Mouse (Mus musculus) heart, embryonic 12.5 days (tissue): Measurements from ENCODE around the gene Ptpa. TPM values are rescaled to one million over a fixed set of nuclear protein-coding genes. Genes with fewer than 3 reads are reported as not detected.
"Not testable (repeated sequence)": the region's sequence is repeated elsewhere in the genome, so short reads cannot be mapped to it uniquely, and the experiment has no call there.

Experiments used
- ATAC-seq: fragments of 200-750 bp; cut with Nextera tagmentation; 2 replicates; pipeline ENCODE4 v1.8.0; 2017; ENCODE audit warnings: moderate TSS enrichment, moderate library complexity; ENCODE audit not compliant: insufficient number of reproducible peaks, low FRiP score
- H3K27ac ChIP-seq: fragments of 300-500 bp; sonication (generic); 2 replicates; pipeline ENCODE4 v1.5.1; 2016; ENCODE audit warnings: mild to moderate bottlenecking, moderate library complexity; ENCODE audit not compliant: poor library complexity, severe bottlenecking
- H3K27me3 ChIP-seq: fragments of 300-500 bp; sonication (generic); replicated peaks from 2 replicates; pipeline ENCODE4 v1.6.1; 2016; ENCODE audit warnings: mild to moderate bottlenecking, moderate library complexity
- H3K36me3 ChIP-seq: fragments of 300-500 bp; sonication (generic); 2 replicates; pipeline ENCODE4 v1.6.1; 2016; ENCODE audit warnings: mild to moderate bottlenecking, moderate library complexity
- H3K4me1 ChIP-seq: fragments of 300-500 bp; sonication (generic); replicated peaks from 2 replicates; pipeline ENCODE4 v1.6.1; 2016; ENCODE audit warnings: mild to moderate bottlenecking
- H3K4me2 ChIP-seq: fragments of 300-500 bp; sonication (generic); 2 replicates; pipeline ENCODE4 v1.6.1; 2016; ENCODE audit warnings: mild to moderate bottlenecking, moderate library complexity
- H3K4me3 ChIP-seq: fragments of 300-500 bp; sonication (generic); 2 replicates; pipeline ENCODE4 v1.5.1; 2016; ENCODE audit warnings: mild to moderate bottlenecking
- H3K9ac ChIP-seq: fragments of 300-500 bp; sonication (generic); 2 replicates; pipeline ENCODE4 v1.6.1; 2016; ENCODE audit warnings: mild to moderate bottlenecking, moderate library complexity
- H3K9me3 ChIP-seq: fragments of 300-500 bp; sonication (generic); replicated peaks from 2 replicates; pipeline ENCODE4 v1.6.1; 2016; ENCODE audit warnings: mild to moderate bottlenecking, moderate library complexity
- WGBS: fragments of 180-500 bp; shearing (Covaris S2); methylation state at CpG from one replicate; pipeline ENCODE4 v1.1.7; 2016; 5-methylcytosine and 5-hydroxymethylcytosine counted together
- polyA plus RNA-seq: library from polyadenylated mRNA; unstranded; fragments of >200 nt; fragmentation: Nextera tagmentation; extraction: Ambion mirVana; gene quantifications from 2 replicates; pipeline ENCODE4 v1.2.1, GENCODE M21; 2016

Ptpa gene
- polyA plus RNA-seq, 1 experiment from 2014 or later, result 107 TPM

DNA sequence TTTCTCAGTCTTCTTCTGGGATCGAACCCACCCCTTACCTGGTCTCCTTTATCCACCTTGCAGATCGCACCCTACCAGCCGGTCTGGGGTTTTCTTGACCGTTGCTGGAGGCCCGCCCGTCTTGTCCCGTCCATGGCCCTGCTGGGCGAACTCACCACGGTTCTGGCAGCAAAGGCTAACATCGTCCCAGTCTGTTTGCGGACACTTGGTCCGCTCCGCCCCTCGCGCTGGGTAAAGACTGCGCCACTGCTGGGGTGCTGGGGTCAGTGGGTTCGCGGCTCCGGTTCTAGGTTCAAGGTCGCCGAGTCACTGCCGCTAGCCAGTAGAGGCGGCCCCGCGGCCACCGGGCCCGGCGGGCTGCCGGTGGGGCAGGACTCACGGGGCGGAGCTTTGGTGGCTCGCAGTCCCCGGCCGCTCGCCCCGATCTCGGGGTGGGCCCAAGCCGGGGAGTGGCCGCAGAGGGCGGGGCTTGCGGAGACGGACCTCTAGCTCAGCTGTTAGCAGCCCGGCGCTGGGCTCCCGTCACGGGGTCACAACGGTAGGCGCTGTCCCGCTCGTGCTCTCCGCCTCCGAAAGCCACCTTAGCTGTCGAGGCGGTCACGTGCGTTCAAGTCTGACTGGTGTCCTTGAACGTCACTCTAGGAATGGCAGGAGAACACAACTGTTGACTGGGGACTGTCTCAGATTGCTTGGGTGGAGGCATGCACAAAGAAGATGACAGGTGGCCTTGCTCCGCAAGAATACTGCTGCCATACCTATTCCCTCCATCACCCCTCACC lies 493 bp upstream of the Ptpa start, which contains the start of gene Crat:
Gene Crat, minus strand, starts transcription at position 657 of the 779 bp plus-strand sequence.
- H3K27ac ChIP-seq, result peak within 1 kb of the TSS; percentile 96
- peak within 1 kb of the TSS; percentile 74 for H3K4me2 ChIP-seq
- 1% methylated on average over 58 of the region's 58 CpGs for WGBS
- H3K4me3 ChIP-seq, result peak within 1 kb of the TSS; percentile 89
- H3K9ac ChIP-seq, result peak within 1 kb of the TSS; percentile 94
- H3K9me3 ChIP-seq, result no peaks in the 10 kb centered on the region
- ATAC-seq, result peak; percentile 95
- no peaks in the 10 kb centered on the region for H3K27me3 ChIP-seq
- H3K36me3 ChIP-seq, result peaks cover 17% of the 10 kb centered on the region
- peaks cover 43% of the 10 kb centered on the region for H3K4me1 ChIP-seq

DNA sequence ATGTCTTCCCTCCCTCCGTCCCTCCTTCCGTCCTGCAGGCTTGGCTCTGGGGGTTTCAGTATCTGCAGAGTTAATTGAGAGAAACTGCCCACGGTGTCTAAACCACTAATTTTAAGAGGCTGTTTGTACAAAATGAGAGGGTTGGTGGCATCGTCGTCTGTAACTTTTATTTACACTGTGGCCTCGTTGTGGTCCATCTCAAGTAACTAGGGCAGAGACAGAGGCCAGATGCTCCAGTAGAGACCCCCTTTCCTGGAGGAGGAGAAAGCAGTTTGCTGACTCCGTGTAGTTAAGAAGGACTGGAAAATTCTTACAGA lies 768 bp downstream of the Ptpa start:
- Histone ChIP-seq H3K36me3 (peaks cover 11% of the 10 kb centered on the region), H3K27me3 (no peaks in the 10 kb centered on the region), H3K9me3 (no peaks in the 10 kb centered on the region), H3K4me2 (peak overlapping the region; percentile 74), H3K4me1 (peaks cover 44% of the 10 kb centered on the region), H3K27ac (peak overlapping the region; percentile 96), H3K9ac (peak overlapping the region; percentile 94), H3K4me3 (peak overlapping the region; percentile 89)
- WGBS, result under 1% methylated on average over 7 of the region's 7 CpGs
- no peak for ATAC-seq

- not testable (repeated sequence) for H3K27ac ChIP-seq, H3K9ac ChIP-seq, H3K4me3 ChIP-seq, H3K9me3 ChIP-seq, H3K27me3 ChIP-seq, ATAC-seq, H3K36me3 ChIP-seq
- Histone ChIP-seq H3K4me2 (peak overlapping the region; percentile 74), H3K4me1 (peaks cover 44% of the 10 kb centered on the region)
- WGBS, result 71% methylated on average over 6 of the region's 6 CpGs
Measured at GRCm38 (mm10) chr2:30417154-30417553, 1.3 kb downstream of the Ptpa start.

- no peak overlapping the region for H3K27ac ChIP-seq
- WGBS, result 70% methylated on average over 5 of the region's 5 CpGs
- H3K36me3 ChIP-seq, result peaks cover 3% of the 10 kb centered on the region
- ATAC-seq, result no peak
- no peaks in the 10 kb centered on the region for H3K9me3 ChIP-seq
- peak overlapping the region; percentile 49 for H3K4me2 ChIP-seq
- peak overlapping the region; percentile 63 for H3K9ac ChIP-seq
- no peaks in the 10 kb centered on the region for H3K27me3 ChIP-seq
- H3K4me3 ChIP-seq, result no peak overlapping the region
- H3K4me1 ChIP-seq, result peaks cover 44% of the 10 kb centered on the region
Measured at GRCm38 (mm10) chr2:30417595-30418165, 1.8 kb downstream of the Ptpa start.

GRCm38 (mm10) chr2:30418259-30418658 lies 2.4 kb downstream of the Ptpa start:
- H3K9ac ChIP-seq, result peak overlapping the region; percentile 63

DNA sequence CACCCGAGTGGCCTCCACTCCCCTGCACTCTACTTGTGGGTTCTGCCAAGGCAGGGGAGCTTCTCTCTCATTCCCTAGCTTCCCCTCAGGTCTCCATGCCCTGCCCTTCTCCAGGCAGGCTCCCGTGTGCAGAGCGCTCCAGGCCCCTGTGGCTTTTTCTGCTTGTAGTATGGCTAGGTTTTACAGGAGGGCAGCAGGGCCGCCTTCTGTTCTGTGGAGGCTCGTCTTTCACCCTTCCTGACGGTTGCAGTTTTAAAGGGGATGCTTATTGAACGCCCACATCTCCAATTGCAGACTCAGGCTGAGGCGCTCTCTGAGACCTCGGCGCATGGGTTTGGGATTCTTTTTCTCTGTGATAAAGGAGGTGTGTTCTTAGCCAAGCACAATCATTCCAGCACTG lies 3.3 kb downstream of the Ptpa start:
- H3K9ac ChIP-seq, result peak overlapping the region; percentile 63
- no peaks in the 10 kb centered on the region for H3K9me3 ChIP-seq
- H3K4me3 ChIP-seq, result peak overlapping the region; percentile 9; the same call in 1 of the 2 replicates
- peaks cover 3% of the 10 kb centered on the region; the same call in 1 of the 2 replicates for H3K36me3 ChIP-seq
- ATAC-seq, result no peak
- peak overlapping the region; percentile 80 for H3K27ac ChIP-seq
- H3K4me1 ChIP-seq, result peaks cover 37% of the 10 kb centered on the region
- no peaks in the 10 kb centered on the region for H3K27me3 ChIP-seq
- 29% methylated on average over 10 of the region's 10 CpGs for WGBS
- peak overlapping the region; percentile 49 for H3K4me2 ChIP-seq

More at GRCm38 (mm10) chr2:30418259-30418658, 2.4 kb downstream of the Ptpa start:
- 71% methylated on average over 6 of the region's 6 CpGs for WGBS
- Histone ChIP-seq H3K36me3 (peaks cover 3% of the 10 kb centered on the region; the same call in 1 of the 2 replicates), H3K4me1 (peaks cover 44% of the 10 kb centered on the region), H3K27ac (no peak overlapping the region), H3K4me2 (peak overlapping the region; percentile 49), H3K27me3 (no peaks in the 10 kb centered on the region), H3K9me3 (no peaks in the 10 kb centered on the region), H3K4me3 (peak overlapping the region; percentile 12; the same call in 1 of the 2 replicates)
- no peak for ATAC-seq

DNA sequence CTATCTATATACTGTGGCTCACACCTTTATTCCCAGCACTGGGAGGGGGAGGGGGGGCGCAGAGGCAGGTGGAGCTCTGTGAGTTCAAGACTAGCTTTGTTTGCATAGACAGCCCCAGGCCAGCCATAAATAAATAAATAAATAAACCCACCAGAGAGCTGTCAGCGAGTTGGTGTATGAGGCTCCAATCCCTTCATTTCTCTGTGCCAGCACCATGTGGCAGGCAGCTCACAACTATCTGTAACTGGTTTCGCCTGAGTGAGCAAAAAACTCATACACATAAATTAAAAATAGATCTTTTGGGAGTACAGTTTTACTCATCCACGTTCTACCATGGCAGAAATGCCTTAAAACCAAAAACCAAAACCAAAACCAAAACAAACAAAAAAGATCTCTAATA lies 5.6 kb downstream of the Ptpa start:
- WGBS, result 88% methylated on average over 4 of the region's 4 CpGs
- ATAC-seq, result no peak

GRCm38 (mm10) chr2:30429156-30429555 lies 13.3 kb downstream of the Ptpa start:
- no peak overlapping the region for H3K27ac ChIP-seq
- no peak for ATAC-seq
- no peaks in the 10 kb centered on the region for H3K4me1 ChIP-seq
- H3K9ac ChIP-seq, result no peak overlapping the region
- H3K9me3 ChIP-seq, result no peaks in the 10 kb centered on the region
- no peak overlapping the region for H3K4me3 ChIP-seq
- no peak overlapping the region for H3K4me2 ChIP-seq
- no peaks in the 10 kb centered on the region for H3K27me3 ChIP-seq
- H3K36me3 ChIP-seq, result peaks cover 84% of the 10 kb centered on the region

More for the DNA sequence above, 5.6 kb downstream of the Ptpa start:
- H3K4me2 ChIP-seq, result no peak overlapping the region
- no peak overlapping the region for H3K27ac ChIP-seq
- H3K9me3 ChIP-seq, result no peaks in the 10 kb centered on the region
- H3K4me3 ChIP-seq, result no peak overlapping the region
- H3K36me3 ChIP-seq, result peaks cover 10% of the 10 kb centered on the region
- no peak overlapping the region for H3K9ac ChIP-seq
- peaks cover 29% of the 10 kb centered on the region for H3K4me1 ChIP-seq
- no peaks in the 10 kb centered on the region for H3K27me3 ChIP-seq

DNA sequence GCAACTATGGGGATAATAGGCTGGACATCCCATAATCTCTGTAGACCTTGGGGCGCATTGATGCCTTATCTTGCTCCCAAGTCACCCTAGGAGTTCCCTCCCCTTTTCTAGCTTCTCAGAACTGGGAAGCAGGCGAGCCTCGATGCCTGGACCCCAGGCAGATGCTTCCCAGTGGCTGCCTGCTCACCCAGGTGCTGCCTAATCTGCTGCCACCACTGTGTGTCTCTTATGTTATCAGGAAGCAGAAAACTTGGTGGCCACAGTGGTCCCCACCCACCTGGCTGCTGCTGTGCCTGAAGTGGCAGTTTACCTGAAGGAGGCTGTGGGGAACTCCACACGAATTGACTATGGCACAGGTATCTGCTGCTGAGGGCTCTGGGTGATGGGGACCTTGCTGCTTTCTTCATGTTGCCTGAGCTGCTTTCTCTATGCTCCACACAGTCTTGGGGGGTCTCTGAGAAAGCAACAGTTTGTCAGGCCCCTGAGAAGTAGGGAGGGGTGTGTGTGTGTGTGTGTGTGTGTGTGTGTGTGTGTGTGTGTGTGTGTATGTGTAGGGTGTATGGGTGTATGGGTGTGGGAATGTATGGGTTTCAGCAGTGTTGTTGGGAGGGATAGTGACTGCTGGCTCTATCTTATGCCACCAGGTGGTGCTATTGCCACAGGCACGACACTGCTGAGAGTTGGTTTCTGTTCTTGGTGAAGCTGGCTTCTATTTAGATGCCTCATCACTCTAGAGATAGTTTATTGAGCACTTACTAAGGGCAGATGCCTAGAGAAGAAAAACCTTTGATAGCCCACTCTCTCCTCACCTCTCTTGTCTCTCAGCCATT lies 19.7 kb downstream of the Ptpa start:
- peak; percentile 46; the same call in 1 of the 2 replicates for ATAC-seq
- H3K4me2 ChIP-seq, result no peak overlapping the region
- peaks cover 75% of the 10 kb centered on the region for H3K36me3 ChIP-seq
- H3K4me3 ChIP-seq, result no peak overlapping the region
- peaks cover 24% of the 10 kb centered on the region for H3K4me1 ChIP-seq
- no peaks in the 10 kb centered on the region for H3K27me3 ChIP-seq
- H3K27ac ChIP-seq, result no peak overlapping the region; the same call in 1 of the 2 replicates
- 41% methylated on average over 5 of the region's 5 CpGs for WGBS
- no peak overlapping the region for H3K9ac ChIP-seq
- H3K9me3 ChIP-seq, result no peaks in the 10 kb centered on the region

GRCm38 (mm10) chr2:30436156-30436545 lies 20.3 kb downstream of the Ptpa start:
- whole genome bisulfite sequencing, result 55% methylated on average over 5 of the region's 5 CpGs
- no peak overlapping the region for H3K9ac ChIP-seq
- H3K27me3 ChIP-seq, result no peaks in the 10 kb centered on the region
- H3K4me1 ChIP-seq, result peaks cover 31% of the 10 kb centered on the region
- H3K4me2 ChIP-seq, result no peak overlapping the region
- ATAC-seq, result no peak
- H3K9me3 ChIP-seq, result no peaks in the 10 kb centered on the region
- no peak overlapping the region; the same call in 1 of the 2 replicates for H3K27ac ChIP-seq
- peaks cover 69% of the 10 kb centered on the region for H3K36me3 ChIP-seq
- no peak overlapping the region for H3K4me3 ChIP-seq

- ATAC-seq, result no peak
Measured at GRCm38 (mm10) chr2:30436809-30437208, 21.0 kb downstream of the Ptpa start.

More at GRCm38 (mm10) chr2:30436809-30437208, 21.0 kb downstream of the Ptpa start:
- Histone ChIP-seq H3K4me3 (no peak overlapping the region), H3K36me3 (peaks cover 62% of the 10 kb centered on the region), H3K4me2 (no peak overlapping the region), H3K27ac (no peak overlapping the region), H3K9ac (no peak overlapping the region), H3K9me3 (no peaks in the 10 kb centered on the region), H3K27me3 (no peaks in the 10 kb centered on the region), H3K4me1 (peaks cover 35% of the 10 kb centered on the region)
- 77% methylated on average over 4 of the region's 4 CpGs for WGBS
